Mouse (Mus musculus) myocyte (in vitro differentiated cells): ENCODE results near the gene Map3k14. TPM values are rescaled to one million over a fixed set of nuclear protein-coding genes. Genes with fewer than 3 reads are reported as not detected.
A peak's percentile ranks its signal among the peaks of the same experiment; 100 is the strongest.

Experiments
- H3K27me3 ChIP-seq: one replicate; pipeline ENCODE4 v1.6.1; 2011; ENCODE audit not compliant: control insufficient read depth, insufficient read depth, insufficient read length
- H3K36me3 ChIP-seq: one replicate; pipeline ENCODE4 v1.6.1; 2011; ENCODE audit not compliant: control insufficient read depth, insufficient read depth
- H3K4me2 ChIP-seq: one replicate; pipeline ENCODE4 v1.6.1; 2011; ENCODE audit warnings: low read depth, control low read depth
- H3K4me3 ChIP-seq: one replicate; pipeline ENCODE4 v1.5.1; 2011; ENCODE audit warnings: mild to moderate bottlenecking, control low read depth, moderate library complexity
- H3K79me2 ChIP-seq: one replicate; pipeline ENCODE4 v1.6.1; 2011; ENCODE audit not compliant: control insufficient read depth, insufficient read depth
- H3ac ChIP-seq: one replicate; pipeline ENCODE4 v1.6.1; 2011; ENCODE audit not compliant: control insufficient read depth, insufficient read length
- CEBPB ChIP-seq: IDR thresholded peaks from 2 replicates; pipeline ENCODE4 v1.6.1; 2011; ENCODE audit warnings: mild to moderate bottlenecking, moderate library complexity; ENCODE audit not compliant: poor library complexity, insufficient read depth, severe bottlenecking
- E2F4 ChIP-seq: IDR thresholded peaks from one replicate; pipeline ENCODE4 v1.6.1; 2011; ENCODE audit warnings: mild to moderate bottlenecking, control low read depth, moderate library complexity; ENCODE audit not compliant: insufficient read depth
- MAX ChIP-seq: IDR thresholded peaks from one replicate; pipeline ENCODE4 v1.6.1; 2011; ENCODE audit warnings: low read depth, mild to moderate bottlenecking, control low read depth
- MYOD1 ChIP-seq, 3 experiments: IDR thresholded peaks; one replicate each; pipeline ENCODE4 v1.6.1; 2011; ENCODE audit warnings: control low read depth in 2 of 3, low read depth in 2 of 3, mild to moderate bottlenecking in 2 of 3, moderate library complexity in 1 of 3; ENCODE audit not compliant: insufficient read length in 2 of 3, control insufficient read depth in 1 of 3
- MYOG ChIP-seq, 3 experiments: IDR thresholded peaks; one replicate each; pipeline ENCODE4 v1.6.1; 2011; ENCODE audit warnings: control low read depth in 2 of 3, low read depth in 2 of 3, mild to moderate bottlenecking in 2 of 3; ENCODE audit not compliant: insufficient read length in 2 of 3, control insufficient read depth in 1 of 3, insufficient read depth in 1 of 3
- POLR2A ChIP-seq: IDR thresholded peaks from one replicate; pipeline ENCODE4 v1.6.1; 2011; ENCODE audit warnings: low read depth, mild to moderate bottlenecking, control low read depth, moderate library complexity; ENCODE audit not compliant: insufficient read length
- POLR2AphosphoS2 ChIP-seq: IDR thresholded peaks from one replicate; pipeline ENCODE4 v1.6.1; 2011; ENCODE audit warnings: low read depth, control low read depth; ENCODE audit not compliant: insufficient read length
- REST ChIP-seq: IDR thresholded peaks from one replicate; pipeline ENCODE4 v1.6.1; 2011; ENCODE audit warnings: mild to moderate bottlenecking, control low read depth, moderate library complexity; ENCODE audit not compliant: insufficient read depth, insufficient read length
- SRF ChIP-seq: IDR thresholded peaks from one replicate; pipeline ENCODE4 v1.6.1; 2011; ENCODE audit warnings: low read depth; ENCODE audit not compliant: control insufficient read depth, insufficient read length
- TCF12 ChIP-seq: IDR thresholded peaks from one replicate; pipeline ENCODE4 v1.6.1; 2011; ENCODE audit warnings: mild to moderate bottlenecking, control low read depth; ENCODE audit not compliant: poor library complexity, insufficient read depth, severe bottlenecking
- TCF3 ChIP-seq: IDR thresholded peaks from one replicate; pipeline ENCODE4 v1.6.1; 2011; ENCODE audit warnings: low read depth, control low read depth; ENCODE audit not compliant: insufficient read length
- USF1 ChIP-seq: IDR thresholded peaks from one replicate; pipeline ENCODE4 v1.6.1; 2011; ENCODE audit warnings: low read depth, mild to moderate bottlenecking, control low read depth, moderate library complexity
- polyA plus RNA-seq: library from polyadenylated mRNA; unstranded; fragments of >200 nt; fragmentation: generic; extraction: Trizol; gene quantifications from one replicate; pipeline ENCODE4 v1.2.1, GENCODE M21; 2012; ENCODE audit warnings: missing spikeins

Map3k14 gene
- polyA plus RNA-seq, 1 experiment: 12.9 TPM

DNA sequence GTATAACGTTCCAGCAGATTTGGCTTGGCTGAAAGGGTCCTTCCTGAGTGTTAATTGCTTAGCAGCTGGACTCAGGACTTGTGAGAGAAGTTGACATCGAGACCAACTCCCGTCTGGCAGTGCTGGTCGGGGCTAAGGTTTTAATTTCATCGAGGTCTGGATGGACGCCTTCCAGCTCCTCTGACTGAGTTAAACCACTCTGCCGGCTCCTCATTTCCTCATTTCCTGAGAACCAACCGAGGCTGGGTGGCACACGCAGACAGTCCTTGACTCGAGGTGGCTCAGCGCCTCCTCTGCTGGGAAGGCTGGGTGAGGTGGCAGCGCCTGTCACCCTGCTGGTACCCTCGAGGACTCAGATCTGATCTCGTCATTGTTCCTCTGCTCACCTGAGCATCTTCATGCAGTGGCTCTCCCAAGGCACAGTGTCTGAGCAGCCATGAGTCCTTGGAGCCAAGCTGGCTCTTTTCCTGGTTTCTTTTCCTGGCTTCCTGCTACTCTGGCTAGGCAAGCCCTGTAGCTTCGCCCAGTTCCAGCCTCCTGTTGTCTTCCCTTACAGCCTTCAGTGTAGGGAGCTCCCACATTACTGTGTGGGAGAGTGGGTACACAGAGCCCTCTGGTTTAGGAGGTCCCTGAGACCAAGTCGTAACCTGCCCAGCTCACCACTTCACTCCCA, 21.2 kb upstream of the Map3k14 start:
- Histone ChIP-seq H3K36me3 (no peaks in the 10 kb centered on the region), H3K79me2 (no peaks in the 10 kb centered on the region), H3ac (no peak overlapping the region), H3K4me2 (peak overlapping the region; percentile 28), H3K27me3 (no peaks in the 10 kb centered on the region), H3K4me3 (no peak overlapping the region)
- TF ChIP-seq CEBPB (no peak), REST (no peak), TCF3 (no peak), MYOG (IDR thresholded peaks at IDR 0.05; ENCODE audit: control insufficient read depth in 1 of 3, insufficient read depth in 1 of 3, insufficient read length in 2 of 3, low read depth in 2 of 3) (no peak), USF1 (no peak), MAX (no peak), E2F4 (no peak), SRF (no peak), POLR2AphosphoS2 (no peak), TCF12 (no peak), POLR2A (no peak)

DNA sequence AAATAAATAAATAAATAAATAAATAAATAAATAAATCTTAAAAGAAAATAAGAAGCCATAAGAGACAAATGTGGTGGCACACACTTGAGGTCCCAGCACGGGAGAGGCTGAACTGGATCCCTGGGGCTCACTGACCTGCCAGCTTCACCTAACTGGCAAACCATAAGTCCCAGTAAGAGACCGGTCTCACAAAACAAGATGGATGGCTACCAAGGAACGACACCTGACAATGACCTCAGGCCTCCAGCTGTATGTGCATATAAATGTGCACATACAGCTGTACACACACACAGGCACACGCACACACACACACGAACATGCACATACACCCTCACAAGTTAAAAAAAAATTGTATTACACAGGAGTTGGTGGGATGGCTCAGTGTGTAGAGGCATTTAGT, 19.6 kb upstream of the Map3k14 start:
- no peaks in the 10 kb centered on the region for H3K36me3 ChIP-seq
- H3ac ChIP-seq: no peak overlapping the region
- no peaks in the 10 kb centered on the region for H3K27me3 ChIP-seq
- no peak overlapping the region for H3K4me2 ChIP-seq
- no peak overlapping the region for H3K4me3 ChIP-seq
- no peak for TF ChIP-seq CEBPB
- TF ChIP-seq MAX: no peak
- TF ChIP-seq MYOG (IDR thresholded peaks at IDR 0.05; ENCODE audit: control insufficient read depth in 1 of 3, insufficient read depth in 1 of 3, insufficient read length in 2 of 3, low read depth in 2 of 3): no peak
- TF ChIP-seq POLR2AphosphoS2: no peak
- TF ChIP-seq E2F4: no peak
- TF ChIP-seq TCF12: no peak
- no peak for TF ChIP-seq POLR2A
- TF ChIP-seq USF1: no peak
- no peak for TF ChIP-seq TCF3
- TF ChIP-seq MYOD1 (IDR thresholded peaks at IDR 0.05; ENCODE audit: control insufficient read depth in 1 of 3, insufficient read length in 2 of 3, low read depth in 2 of 3): no peak
- TF ChIP-seq SRF: no peak
- no peak for TF ChIP-seq REST
- no peaks in the 10 kb centered on the region for H3K79me2 ChIP-seq

- Histone ChIP-seq H3ac (no peak overlapping the region), H3K36me3 (no peaks in the 10 kb centered on the region), H3K27me3 (no peaks in the 10 kb centered on the region), H3K4me2 (no peak overlapping the region), H3K79me2 (no peaks in the 10 kb centered on the region), H3K4me3 (no peak overlapping the region)
- TF ChIP-seq REST: no peak
- no peak for TF ChIP-seq MYOG (IDR thresholded peaks at IDR 0.05; ENCODE audit: control insufficient read depth in 1 of 3, insufficient read depth in 1 of 3, insufficient read length in 2 of 3, low read depth in 2 of 3)
- no peak for TF ChIP-seq CEBPB
- TF ChIP-seq MYOD1 (IDR thresholded peaks at IDR 0.05; ENCODE audit: control insufficient read depth in 1 of 3, insufficient read length in 2 of 3, low read depth in 2 of 3): no peak
- TF ChIP-seq MAX: no peak
- no peak for TF ChIP-seq SRF
- no peak for TF ChIP-seq TCF3
- no peak for TF ChIP-seq POLR2AphosphoS2
- TF ChIP-seq TCF12: no peak
- no peak for TF ChIP-seq USF1
- no peak for TF ChIP-seq POLR2A
- TF ChIP-seq E2F4: no peak
Observed at GRCm38 (mm10) chr11:103285951-103286350, 18.7 kb upstream of the Map3k14 start.

DNA sequence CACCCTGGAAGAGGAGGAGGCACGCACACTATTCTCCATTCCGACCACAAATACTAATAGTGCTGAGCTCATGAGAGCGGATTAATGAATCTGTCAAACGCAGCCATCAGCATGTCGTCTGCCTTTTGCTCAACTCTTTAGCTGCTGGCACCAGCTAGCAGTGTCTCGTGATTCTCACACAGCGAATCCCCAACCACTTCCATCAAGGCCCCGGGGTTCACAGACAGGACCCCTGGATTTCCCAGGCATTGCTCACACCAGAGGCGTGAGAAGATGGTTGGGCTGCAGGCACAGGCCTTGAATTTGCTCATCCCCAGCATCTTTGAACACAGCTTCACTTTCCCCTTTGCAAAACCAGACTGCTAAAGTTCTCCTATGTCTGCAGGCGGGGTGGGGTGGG, 18.0 kb upstream of the Map3k14 start:
- no peak overlapping the region for H3K4me2 ChIP-seq
- no peak overlapping the region for H3ac ChIP-seq
- H3K36me3 ChIP-seq: no peaks in the 10 kb centered on the region
- H3K4me3 ChIP-seq: no peak overlapping the region
- TF ChIP-seq USF1: no peak
- TF ChIP-seq SRF: no peak
- no peak for TF ChIP-seq MYOD1 (IDR thresholded peaks at IDR 0.05; ENCODE audit: control insufficient read depth in 1 of 3, insufficient read length in 2 of 3, low read depth in 2 of 3)
- no peaks in the 10 kb centered on the region for H3K79me2 ChIP-seq
- no peaks in the 10 kb centered on the region for H3K27me3 ChIP-seq

- H3K4me3 ChIP-seq: no peak overlapping the region
- no peak overlapping the region for H3ac ChIP-seq
- H3K4me2 ChIP-seq: no peak overlapping the region
- H3K36me3 ChIP-seq: no peaks in the 10 kb centered on the region
- H3K79me2 ChIP-seq: no peaks in the 10 kb centered on the region
- no peaks in the 10 kb centered on the region for H3K27me3 ChIP-seq
- no peak for TF ChIP-seq E2F4
- TF ChIP-seq TCF3: no peak
- TF ChIP-seq REST: no peak
- no peak for TF ChIP-seq CEBPB
- TF ChIP-seq USF1: no peak
- TF ChIP-seq TCF12: no peak
- TF ChIP-seq POLR2A: no peak
- no peak for TF ChIP-seq MAX
- TF ChIP-seq MYOG (IDR thresholded peaks at IDR 0.05; ENCODE audit: control insufficient read depth in 1 of 3, insufficient read depth in 1 of 3, insufficient read length in 2 of 3, low read depth in 2 of 3): no peak
- no peak for TF ChIP-seq POLR2AphosphoS2
- TF ChIP-seq MYOD1 (IDR thresholded peaks at IDR 0.05; ENCODE audit: control insufficient read depth in 1 of 3, insufficient read length in 2 of 3, low read depth in 2 of 3): no peak
- no peak for TF ChIP-seq SRF
Observed at GRCm38 (mm10) chr11:103281784-103282183, 14.5 kb upstream of the Map3k14 start.
